23 mouse cellular contexts compared by ENCODE assay signal in genomic region chr19:54693094-54693493, GRCm38 (mm10).
"Had no signal": no experiment of that assay in that cellular context is flagged by ENCODE, and none has a peak within 500 bp of the region (broad histone marks: within the 10 kb centered on the region; RNA-seq: fewer than 3 reads in every experiment).

No protein-coding gene starts in this region.

- DNase-seq: gastrocnemius, postnatal 14 days; gastrocnemius, postnatal 36 days; heart, adult 18-20 months; heart, postnatal 10 days; heart, postnatal 4 days; kidney, adult 2 months; kidney, postnatal 14 days; kidney, postnatal 36 days; layer of hippocampus, adult 9-11 months; layer of hippocampus, postnatal 36 days; left cerebral cortex, postnatal 4 days had no signal

- H3K36me3 ChIP-seq: heart, embryonic 10.5 days; heart, embryonic 12.5 days; hindbrain, embryonic 10.5 days; hindbrain, embryonic 12.5 days; intestine, embryonic 15.5 days; kidney, embryonic 15.5 days; limb, embryonic 13.5 days; limb, embryonic 15.5 days; liver, embryonic 12.5 days had no signal

- H3K9ac ChIP-seq: heart, embryonic 12.5 days; hindbrain, embryonic 12.5 days; hindbrain, embryonic 14.5 days; intestine, embryonic 15.5 days; kidney, embryonic 15.5 days; limb, embryonic 13.5 days; limb, embryonic 15.5 days; liver, embryonic 12.5 days; liver, embryonic 14.5 days had no signal

- H3K27me3 ChIP-seq: heart, embryonic 12.5 days; hindbrain, embryonic 12.5 days; intestine, embryonic 15.5 days; kidney, embryonic 15.5 days; limb, embryonic 13.5 days; limb, embryonic 15.5 days; liver, embryonic 12.5 days had no signal

- H3K4me1 ChIP-seq: heart, embryonic 10.5 days; heart, embryonic 12.5 days; hindbrain, embryonic 10.5 days; hindbrain, embryonic 12.5 days; intestine, embryonic 15.5 days; kidney, embryonic 15.5 days; limb, embryonic 13.5 days; limb, embryonic 15.5 days; liver, embryonic 12.5 days had no signal

- H3K4me3 ChIP-seq: heart, embryonic 10.5 days; heart, embryonic 12.5 days; hindbrain, embryonic 10.5 days; hindbrain, embryonic 12.5 days; intestine, embryonic 15.5 days; kidney, embryonic 15.5 days; limb, embryonic 13.5 days; limb, embryonic 15.5 days; liver, embryonic 12.5 days had no signal

- H3K4me2 ChIP-seq: heart, embryonic 12.5 days; hindbrain, embryonic 12.5 days; hindbrain, embryonic 14.5 days; intestine, embryonic 15.5 days; kidney, embryonic 15.5 days; limb, embryonic 13.5 days; limb, embryonic 15.5 days; liver, embryonic 12.5 days had no signal

- H3K27ac ChIP-seq: heart, embryonic 10.5 days; hindbrain, embryonic 10.5 days; hindbrain, embryonic 12.5 days; hindbrain, embryonic 14.5 days; intestine, embryonic 15.5 days; kidney, embryonic 15.5 days; kidney, postnatal 0 days; limb, embryonic 13.5 days; limb, embryonic 15.5 days; liver, embryonic 12.5 days; liver, embryonic 14.5 days had no signal
